Mouse (Mus musculus): ENCODE results near the gene Tex12. TPM values are rescaled to one million over a fixed set of nuclear protein-coding genes. Genes with fewer than 3 reads are reported as not detected.

Gene Tex12
- 0.28 TPM in 1 of 2 replicates, not detected in the other for polyA plus RNA-seq (2014; fragmentation: Nextera tagmentation; extraction: Ambion mirVana)

GRCm38 (mm10) chr9:50561145-50561917, at the start of gene Tex12:
TSS of gene Tex12 (minus strand) at chr9:50561325.
- Histone ChIP-seq H3K9ac (ENCODE audit: low read length) (no peak within 1 kb of the TSS), H3K4me1 (ENCODE audit: control insufficient read depth, insufficient read depth, low read length) (no peaks in the 10 kb centered on the region), H3K4me2 (ENCODE audit: low read depth) (no peak within 1 kb of the TSS), H3K4me3 (ENCODE audit: low read depth, low read length) (no peak within 1 kb of the TSS), H3K36me3 (ENCODE audit: control insufficient read depth, insufficient read depth, low read length) (no peaks in the 10 kb centered on the region), H3K27ac (ENCODE audit: low read depth, low read length) (no peak within 1 kb of the TSS), H3K9me3 (ENCODE audit: control insufficient read depth, low read length) (no peaks in the 10 kb centered on the region), H3K27me3 (ENCODE audit: control insufficient read depth, insufficient read depth, low read length) (no peaks in the 10 kb centered on the region)
- DNase-seq (ENCODE audit: low spot score) (no peak), ATAC-seq (ENCODE audit: insufficient read depth, low FRiP score, low TSS enrichment) (no peak)
- WGBS = 86% methylated on average over 38 of the region's 38 CpGs

GRCm38 (mm10) chr9:50604338-50604737, 43.2 kb upstream of the Tex12 start:
- Histone ChIP-seq H3K4me1 (ENCODE audit: control insufficient read depth, insufficient read depth, low read length) (peaks cover 16% of the 10 kb centered on the region), H3K4me3 (ENCODE audit: low read depth, low read length) (peak overlapping the region; percentile 65), H3K9ac (ENCODE audit: low read length) (peak overlapping the region; percentile 87), H3K9me3 (ENCODE audit: control insufficient read depth, low read length) (no peaks in the 10 kb centered on the region), H3K27ac (ENCODE audit: low read depth, low read length) (peak overlapping the region; percentile 81), H3K36me3 (ENCODE audit: control insufficient read depth, insufficient read depth, low read length) (peaks cover 4% of the 10 kb centered on the region), H3K4me2 (ENCODE audit: low read depth) (peak overlapping the region; percentile 73), H3K27me3 (ENCODE audit: control insufficient read depth, insufficient read depth, low read length) (no peaks in the 10 kb centered on the region)
- ATAC-seq (ENCODE audit: insufficient read depth, low FRiP score, low TSS enrichment) (no peak), DNase-seq (ENCODE audit: low spot score) (no peak)
- 5% methylated on average over 6 of the region's 6 CpGs for WGBS

- H3K27ac ChIP-seq (ENCODE audit: low read depth, low read length) = peak overlapping the region; percentile 81
- WGBS = 2% methylated on average over 21 of the region's 24 CpGs
- no peaks in the 10 kb centered on the region for H3K9me3 ChIP-seq (ENCODE audit: control insufficient read depth, low read length)
- DNase-seq (ENCODE audit: low spot score) (no peak), ATAC-seq (ENCODE audit: insufficient read depth, low FRiP score, low TSS enrichment) (peak; percentile 82)
- peaks cover 16% of the 10 kb centered on the region for H3K4me1 ChIP-seq (ENCODE audit: control insufficient read depth, insufficient read depth, low read length)
- H3K9ac ChIP-seq (ENCODE audit: low read length) = peak overlapping the region; percentile 87
- H3K27me3 ChIP-seq (ENCODE audit: control insufficient read depth, insufficient read depth, low read length) = no peaks in the 10 kb centered on the region
- peaks cover 4% of the 10 kb centered on the region for H3K36me3 ChIP-seq (ENCODE audit: control insufficient read depth, insufficient read depth, low read length)
- H3K4me2 ChIP-seq (ENCODE audit: low read depth) = peak overlapping the region; percentile 73
- H3K4me3 ChIP-seq (ENCODE audit: low read depth, low read length) = peak overlapping the region; percentile 65
Measured at GRCm38 (mm10) chr9:50603998-50604324, 42.8 kb upstream of the Tex12 start.

GRCm38 (mm10) chr9:50603189-50603997, 42.3 kb upstream of the Tex12 start, which contains the start of the genes Sdhd and Timm8b:
TSS of gene Sdhd (minus strand) at chr9:50603812.
TSS of gene Timm8b (plus strand) at chr9:50603910.
- H3K36me3 ChIP-seq (ENCODE audit: control insufficient read depth, insufficient read depth, low read length) = peaks cover 6% of the 10 kb centered on the region
- peak within 1 kb of the TSS; percentile 87 for H3K4me2 ChIP-seq (ENCODE audit: low read depth)
- H3K27me3 ChIP-seq (ENCODE audit: control insufficient read depth, insufficient read depth, low read length) = no peaks in the 10 kb centered on the region
- DNase-seq (ENCODE audit: low spot score) (peak; percentile 95), ATAC-seq (ENCODE audit: insufficient read depth, low FRiP score, low TSS enrichment) (peak; percentile 96)
- 1% methylated on average over 48 of the region's 48 CpGs for WGBS
- H3K4me3 ChIP-seq (ENCODE audit: low read depth, low read length) = peak within 1 kb of the TSS; percentile 65
- peak within 1 kb of the TSS; percentile 81 for H3K27ac ChIP-seq (ENCODE audit: low read depth, low read length)
- no peaks in the 10 kb centered on the region for H3K9me3 ChIP-seq (ENCODE audit: control insufficient read depth, low read length)
- H3K4me1 ChIP-seq (ENCODE audit: control insufficient read depth, insufficient read depth, low read length) = peaks cover 16% of the 10 kb centered on the region
- H3K9ac ChIP-seq (ENCODE audit: low read length) = peak within 1 kb of the TSS; percentile 87

GRCm38 (mm10) chr9:50602055-50602845, 41.1 kb upstream of the Tex12 start:
- H3K9ac ChIP-seq (ENCODE audit: low read length) = no peak overlapping the region
- H3K9me3 ChIP-seq (ENCODE audit: control insufficient read depth, low read length) = no peaks in the 10 kb centered on the region
- peak overlapping the region; percentile 87 for H3K4me2 ChIP-seq (ENCODE audit: low read depth)
- peaks cover 7% of the 10 kb centered on the region for H3K36me3 ChIP-seq (ENCODE audit: control insufficient read depth, insufficient read depth, low read length)
- H3K4me1 ChIP-seq (ENCODE audit: control insufficient read depth, insufficient read depth, low read length) = peaks cover 16% of the 10 kb centered on the region
- H3K27me3 ChIP-seq (ENCODE audit: control insufficient read depth, insufficient read depth, low read length) = no peaks in the 10 kb centered on the region
- no peak for DNase-seq (ENCODE audit: low spot score)
- no peak overlapping the region for H3K27ac ChIP-seq (ENCODE audit: low read depth, low read length)
- H3K4me3 ChIP-seq (ENCODE audit: low read depth, low read length) = peak overlapping the region; percentile 65
- WGBS = 91% methylated on average over 7 of the region's 7 CpGs
- ATAC-seq (ENCODE audit: insufficient read depth, low FRiP score, low TSS enrichment) = no peak

- peaks cover 9% of the 10 kb centered on the region for H3K36me3 ChIP-seq (ENCODE audit: control insufficient read depth, insufficient read depth, low read length)
- H3K9ac ChIP-seq (ENCODE audit: low read length) = no peak overlapping the region
- H3K4me3 ChIP-seq (ENCODE audit: low read depth, low read length) = no peak overlapping the region
- DNase-seq (ENCODE audit: low spot score) (no peak), ATAC-seq (ENCODE audit: insufficient read depth, low FRiP score, low TSS enrichment) (no peak)
- WGBS = 94% methylated on average over 6 of the region's 6 CpGs
- no peaks in the 10 kb centered on the region for H3K9me3 ChIP-seq (ENCODE audit: control insufficient read depth, low read length)
- peaks cover 16% of the 10 kb centered on the region for H3K4me1 ChIP-seq (ENCODE audit: control insufficient read depth, insufficient read depth, low read length)
- H3K27me3 ChIP-seq (ENCODE audit: control insufficient read depth, insufficient read depth, low read length) = no peaks in the 10 kb centered on the region
- H3K27ac ChIP-seq (ENCODE audit: low read depth, low read length) = no peak overlapping the region
- no peak overlapping the region for H3K4me2 ChIP-seq (ENCODE audit: low read depth)
Measured at GRCm38 (mm10) chr9:50601536-50601935, 40.4 kb upstream of the Tex12 start.

GRCm38 (mm10) chr9:50596973-50597372, 35.8 kb upstream of the Tex12 start:
- H3K36me3 ChIP-seq (ENCODE audit: control insufficient read depth, insufficient read depth, low read length) = peaks cover 10% of the 10 kb centered on the region
- no peak for ATAC-seq (ENCODE audit: insufficient read depth, low FRiP score, low TSS enrichment)

GRCm38 (mm10) chr9:50594794-50595417, 33.8 kb upstream of the Tex12 start:
- peaks cover 6% of the 10 kb centered on the region for H3K36me3 ChIP-seq (ENCODE audit: control insufficient read depth, insufficient read depth, low read length)
- DNase-seq (ENCODE audit: low spot score) (no peak), ATAC-seq (ENCODE audit: insufficient read depth, low FRiP score, low TSS enrichment) (no peak)
- no peak overlapping the region for H3K4me3 ChIP-seq (ENCODE audit: low read depth, low read length)
- 75% methylated on average over 12 of the region's 12 CpGs for WGBS
- no peaks in the 10 kb centered on the region for H3K9me3 ChIP-seq (ENCODE audit: control insufficient read depth, low read length)
- no peak overlapping the region for H3K27ac ChIP-seq (ENCODE audit: low read depth, low read length)
- no peak overlapping the region for H3K4me2 ChIP-seq (ENCODE audit: low read depth)
- H3K9ac ChIP-seq (ENCODE audit: low read length) = no peak overlapping the region
- no peaks in the 10 kb centered on the region for H3K4me1 ChIP-seq (ENCODE audit: control insufficient read depth, insufficient read depth, low read length)
- no peaks in the 10 kb centered on the region for H3K27me3 ChIP-seq (ENCODE audit: control insufficient read depth, insufficient read depth, low read length)

More at GRCm38 (mm10) chr9:50596973-50597372, 35.8 kb upstream of the Tex12 start:
- Histone ChIP-seq H3K27ac (ENCODE audit: low read depth, low read length) (no peak overlapping the region), H3K4me2 (ENCODE audit: low read depth) (no peak overlapping the region), H3K9me3 (ENCODE audit: control insufficient read depth, low read length) (no peaks in the 10 kb centered on the region), H3K4me1 (ENCODE audit: control insufficient read depth, insufficient read depth, low read length) (peaks cover under 1% of the 10 kb centered on the region; the same call in 1 of the 2 replicates), H3K4me3 (ENCODE audit: low read depth, low read length) (no peak overlapping the region), H3K27me3 (ENCODE audit: control insufficient read depth, insufficient read depth, low read length) (no peaks in the 10 kb centered on the region), H3K9ac (ENCODE audit: low read length) (no peak overlapping the region)
- DNase-seq (ENCODE audit: low spot score) = no peak
- 96% methylated on average over 8 of the region's 8 CpGs for WGBS
